Mouse (Mus musculus): ENCODE results near the gene Six4.
"Not testable (repeated sequence)": the region's sequence is repeated elsewhere in the genome, so short reads cannot be mapped to it uniquely, and the experiment has no call there.

The Six4 gene

DNA sequence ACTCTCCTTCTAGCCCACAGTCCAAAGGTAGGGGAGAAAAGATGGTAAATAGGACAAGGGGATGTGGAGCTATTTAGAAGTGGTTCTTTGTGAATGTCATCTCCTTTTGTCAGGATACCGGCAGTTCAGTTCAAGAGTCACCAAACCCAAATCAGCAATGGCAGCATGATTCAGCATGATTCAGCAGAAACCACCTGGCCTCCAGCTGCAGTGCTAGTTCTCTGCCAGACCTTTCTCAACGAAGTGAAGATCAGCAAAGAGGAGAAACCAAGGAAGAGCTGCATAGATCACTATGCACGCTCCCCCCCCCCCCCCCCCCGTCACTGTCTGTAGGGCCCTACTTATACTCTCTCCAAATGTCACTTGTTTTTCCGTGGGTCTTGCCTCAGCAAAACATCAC, 24.3 kb downstream of the Six4 start:
- no peak for DNase-seq (ENCODE audit: low read depth in 2 of 2, low spot score in 2 of 2)

DNA sequence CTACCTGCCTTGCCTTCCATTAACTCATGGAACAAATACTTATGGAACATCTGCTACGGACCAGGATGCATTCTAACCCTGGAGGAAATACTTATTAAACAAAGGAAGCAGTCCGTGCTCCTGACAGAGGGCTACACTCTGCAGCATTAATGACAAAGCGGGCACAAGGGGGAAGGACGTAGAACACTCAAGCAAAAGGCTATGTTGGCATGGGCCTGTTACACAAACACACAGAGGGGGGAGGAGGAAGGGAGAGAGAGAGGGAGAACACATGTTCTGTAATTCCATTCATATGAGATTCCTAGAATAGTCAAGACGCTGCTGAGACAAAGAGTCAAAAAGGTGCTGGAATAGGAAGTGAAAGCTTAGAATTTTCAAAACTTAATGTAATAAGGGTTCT, 24.8 kb downstream of the Six4 start:
- no peak for DNase-seq (ENCODE audit: low read depth in 2 of 2, low spot score in 2 of 2)

DNA sequence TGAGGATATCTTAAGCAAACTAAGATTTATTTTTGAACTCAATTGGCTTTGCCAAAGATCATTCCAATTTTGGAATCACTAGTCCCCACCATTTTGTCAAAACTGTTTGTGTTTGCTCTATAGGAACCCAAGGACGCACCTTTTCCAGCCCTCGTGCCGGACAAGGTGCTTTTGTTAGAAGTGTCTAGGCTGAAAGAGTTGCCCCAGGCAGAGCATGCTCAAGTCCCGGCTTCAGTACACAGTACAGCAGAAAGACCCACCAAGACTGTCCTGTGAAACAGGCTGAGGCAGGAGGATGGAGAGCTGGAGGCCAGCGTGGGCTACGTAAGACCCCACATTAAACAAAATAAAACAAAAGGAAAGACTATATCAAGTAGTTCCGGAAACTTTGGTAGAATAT, 26.2 kb downstream of the Six4 start:
- no peak for DNase-seq (ENCODE audit: low read depth in 2 of 2, low spot score in 2 of 2)

DNA sequence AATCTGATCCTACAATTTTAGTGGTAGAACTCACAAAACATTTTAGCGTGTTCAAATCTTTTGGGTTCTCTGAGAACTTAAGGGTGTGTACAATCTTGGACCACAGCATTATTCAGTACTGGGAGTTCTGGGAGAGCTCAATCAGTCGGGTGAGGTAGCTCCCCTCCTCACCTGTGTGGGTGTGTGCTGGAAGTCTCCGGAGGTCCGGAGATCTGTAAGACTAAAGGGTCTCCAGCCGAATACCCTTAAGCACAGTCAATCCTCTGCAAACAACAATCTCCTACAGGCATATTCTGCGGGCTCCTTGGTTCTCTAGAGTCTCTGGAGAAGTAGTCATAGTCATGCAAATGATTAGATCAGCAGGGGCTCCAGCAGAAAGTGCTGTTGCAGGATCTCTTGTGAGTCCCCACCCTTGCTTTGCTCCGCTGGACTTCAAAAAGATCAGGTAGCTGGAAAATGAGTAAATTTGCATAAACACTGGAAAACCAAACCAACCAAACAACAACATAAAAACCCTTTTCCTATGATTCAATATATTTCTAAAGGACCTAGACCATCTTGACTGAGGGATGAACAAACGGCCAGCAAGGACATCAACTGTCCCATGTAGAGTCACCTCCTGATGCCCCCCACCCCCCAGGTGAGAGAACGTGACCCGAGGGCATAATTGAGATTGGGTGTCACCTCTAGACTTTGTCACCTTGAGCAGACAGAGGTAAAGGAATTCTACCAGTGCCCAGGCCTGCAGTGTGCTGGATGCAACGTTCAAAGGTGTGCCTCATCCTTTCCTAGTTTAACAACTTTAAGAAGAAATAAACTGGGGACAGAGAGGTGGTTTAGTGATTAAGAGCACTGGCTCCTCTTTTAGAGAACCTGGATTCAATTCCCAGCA, 27.3 kb downstream of the Six4 start:
- DNase-seq (ENCODE audit: low read depth in 2 of 2, low spot score in 2 of 2): no peak

DNA sequence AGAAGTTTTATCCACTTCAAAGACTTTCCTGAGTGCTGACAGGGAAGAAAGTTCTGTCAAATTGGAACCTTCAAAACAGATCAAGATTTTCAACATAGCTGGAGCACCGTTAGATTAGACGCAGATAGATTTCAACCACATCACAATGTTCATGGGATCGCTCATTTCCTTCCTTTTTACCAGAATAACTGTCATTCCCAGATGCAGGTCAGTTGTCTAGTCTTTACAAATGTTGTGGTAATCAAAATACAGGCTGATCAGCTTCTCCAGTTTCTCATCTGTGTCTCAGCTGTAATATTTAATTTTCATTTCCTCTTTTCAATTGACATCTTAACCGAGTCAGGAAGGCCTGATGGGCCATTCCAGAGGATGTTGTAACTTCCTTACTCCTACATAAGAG, 29.5 kb downstream of the Six4 start:
- DNase-seq (ENCODE audit: low read depth in 2 of 2, low spot score in 2 of 2): no peak

DNA sequence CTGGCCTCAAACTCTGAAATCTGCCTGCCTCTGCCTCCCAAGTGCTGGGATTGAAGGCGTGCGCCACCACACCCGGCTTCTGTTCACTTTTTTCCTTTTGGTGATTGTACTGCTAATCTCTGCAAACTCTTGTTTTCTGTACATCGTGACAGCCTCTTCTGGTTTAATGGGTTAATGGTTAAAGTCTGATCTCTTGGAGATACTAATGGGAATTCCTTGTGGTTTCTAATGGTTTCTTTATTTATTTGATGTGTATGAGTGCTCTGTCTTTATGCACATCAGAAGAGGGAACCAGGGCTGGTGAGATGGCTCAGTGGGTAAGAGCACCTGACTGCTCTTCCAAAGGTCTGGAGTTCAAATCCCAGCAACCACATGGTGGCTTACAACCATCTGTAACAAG, 31.4 kb downstream of the Six4 start:
- not testable (repeated sequence) for DNase-seq (ENCODE audit: low read depth in 2 of 2, low spot score in 2 of 2)

DNA sequence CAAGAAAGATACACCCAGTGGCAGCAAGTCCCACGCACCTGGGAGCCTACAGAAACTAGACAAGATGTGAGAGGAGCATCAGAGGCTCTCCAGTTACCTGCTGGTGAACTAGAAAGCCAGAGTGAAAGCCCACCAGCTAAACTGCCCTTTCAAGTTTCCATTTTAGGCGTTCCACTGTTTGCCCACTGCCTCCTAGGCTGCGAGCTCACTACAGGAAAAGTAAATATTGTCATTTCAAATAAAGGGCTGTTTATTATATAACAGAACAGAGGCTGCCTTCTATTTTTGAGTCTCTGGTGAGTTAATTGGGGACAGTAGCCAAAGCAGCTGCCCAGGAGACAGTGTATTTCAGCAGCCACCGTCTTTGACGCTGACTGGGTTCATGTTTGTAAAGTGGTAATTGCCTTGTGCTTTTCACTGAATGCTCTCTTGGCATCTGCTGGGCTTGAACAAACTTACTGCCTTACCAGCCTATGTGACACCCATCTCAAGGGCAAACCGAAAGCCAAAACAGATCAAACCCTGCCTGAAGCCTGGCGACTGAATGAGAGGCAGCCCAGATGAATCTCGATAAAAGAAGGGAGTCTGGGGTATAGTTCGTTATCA, 52.3 kb downstream of the Six4 start:
- DNase-seq (ENCODE audit: low read depth in 2 of 2, low spot score in 2 of 2): no peak

DNA sequence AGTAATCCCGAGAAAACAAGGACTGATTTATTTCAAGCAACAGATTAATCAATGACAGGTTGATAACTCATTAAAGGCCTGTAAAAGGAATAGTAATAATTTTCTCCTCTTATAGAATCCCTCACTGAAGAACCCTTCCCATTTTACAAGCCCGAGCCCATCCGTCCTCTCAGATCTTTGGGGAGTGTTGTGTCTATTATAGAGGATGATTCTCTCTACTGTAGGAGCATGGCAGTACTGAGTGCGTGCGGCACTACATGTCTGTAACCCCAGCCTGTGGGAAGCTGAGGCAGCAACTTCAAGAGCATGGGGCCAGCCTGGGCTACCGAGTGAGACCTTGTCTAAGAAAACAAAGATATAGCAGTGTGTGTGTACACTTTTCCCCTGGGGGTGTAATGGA, 55.8 kb downstream of the Six4 start:
- DNase-seq (ENCODE audit: low read depth in 2 of 2, low spot score in 2 of 2): no peak

DNA sequence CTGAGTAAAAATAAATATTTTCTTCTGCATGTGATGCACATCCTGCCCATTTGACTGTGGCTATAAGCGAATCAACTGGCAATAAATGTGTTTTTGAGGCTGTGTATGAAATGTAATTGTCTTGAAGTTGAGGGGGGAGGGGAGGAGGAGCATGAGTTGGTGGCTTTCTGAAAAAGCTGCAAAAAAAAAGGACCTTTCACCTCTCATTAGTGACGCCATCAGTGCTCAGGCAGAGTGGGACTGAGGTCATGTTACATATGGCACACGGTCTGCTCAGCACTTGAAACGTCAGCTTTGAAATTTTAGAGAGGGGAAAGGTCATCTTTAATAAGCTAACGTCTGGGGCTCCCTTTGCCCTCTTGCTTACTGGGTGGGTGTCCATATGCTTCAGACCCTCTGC, 57.8 kb downstream of the Six4 start:
- DNase-seq (ENCODE audit: low read depth in 2 of 2, low spot score in 2 of 2): no peak

DNA sequence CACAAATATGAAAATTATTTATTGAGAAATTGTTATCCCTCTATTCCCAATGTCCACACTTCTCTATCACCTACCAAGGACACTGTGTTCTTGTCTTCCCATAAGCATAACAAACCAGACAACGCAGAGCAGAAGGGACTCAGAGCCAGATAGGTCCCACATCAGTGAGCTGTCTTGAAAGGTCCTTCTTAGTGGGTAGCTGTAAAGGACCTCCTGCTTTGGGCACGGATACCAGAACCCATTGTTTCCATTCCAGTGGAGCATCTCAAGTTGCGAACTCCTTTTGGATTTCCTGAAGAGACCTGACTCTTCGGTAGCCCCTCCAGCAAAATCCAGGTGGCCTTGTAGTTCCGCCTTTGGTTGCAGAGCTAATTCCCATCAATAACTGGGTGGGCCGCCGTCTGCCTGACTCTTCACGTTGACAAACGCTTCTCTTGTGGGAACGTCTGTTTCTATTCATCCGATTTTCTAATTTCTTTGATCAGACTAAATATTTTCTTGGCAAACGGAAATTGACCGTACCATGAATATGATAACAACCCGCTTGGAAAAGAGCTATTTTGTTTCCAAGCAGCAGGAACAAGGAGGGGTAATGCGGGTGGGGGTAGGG, 58.6 kb downstream of the Six4 start:
- no peak for DNase-seq (ENCODE audit: low read depth in 2 of 2, low spot score in 2 of 2)

DNA sequence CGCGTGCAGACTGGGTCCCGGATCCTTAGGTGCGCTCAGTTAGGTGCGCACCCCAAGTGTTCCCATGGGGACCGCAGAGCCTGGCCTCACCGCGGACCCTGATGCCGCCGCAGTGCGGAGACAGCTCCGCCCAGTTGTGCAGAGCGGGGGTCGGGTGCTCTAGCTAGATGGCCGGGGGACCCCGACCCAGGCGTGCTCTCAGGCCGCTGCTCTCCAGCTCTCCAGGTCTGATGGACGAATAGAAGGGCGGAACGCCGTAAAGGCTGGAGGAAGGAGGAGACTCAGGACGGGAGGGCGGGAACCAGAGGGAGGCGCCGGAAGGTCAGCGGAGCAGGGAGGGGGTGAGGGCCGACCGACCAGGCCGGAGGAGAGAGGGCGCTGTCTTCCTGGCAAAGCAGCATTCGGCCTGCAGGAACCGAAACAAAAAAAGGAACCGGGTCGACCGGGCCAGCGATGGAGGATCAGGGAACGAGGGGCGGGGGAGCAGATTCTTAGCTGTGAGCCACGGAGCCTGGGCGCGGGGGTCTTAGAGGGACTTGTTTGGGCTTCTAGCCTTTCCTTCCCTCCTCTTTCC, 59.5 kb downstream of the Six4 start, which contains the start of gene Six1:
TSS of gene Six1 (minus strand) at position 220 of the 574 bp plus-strand sequence.
- no peak for DNase-seq (ENCODE audit: low read depth in 2 of 2, low spot score in 2 of 2)

DNA sequence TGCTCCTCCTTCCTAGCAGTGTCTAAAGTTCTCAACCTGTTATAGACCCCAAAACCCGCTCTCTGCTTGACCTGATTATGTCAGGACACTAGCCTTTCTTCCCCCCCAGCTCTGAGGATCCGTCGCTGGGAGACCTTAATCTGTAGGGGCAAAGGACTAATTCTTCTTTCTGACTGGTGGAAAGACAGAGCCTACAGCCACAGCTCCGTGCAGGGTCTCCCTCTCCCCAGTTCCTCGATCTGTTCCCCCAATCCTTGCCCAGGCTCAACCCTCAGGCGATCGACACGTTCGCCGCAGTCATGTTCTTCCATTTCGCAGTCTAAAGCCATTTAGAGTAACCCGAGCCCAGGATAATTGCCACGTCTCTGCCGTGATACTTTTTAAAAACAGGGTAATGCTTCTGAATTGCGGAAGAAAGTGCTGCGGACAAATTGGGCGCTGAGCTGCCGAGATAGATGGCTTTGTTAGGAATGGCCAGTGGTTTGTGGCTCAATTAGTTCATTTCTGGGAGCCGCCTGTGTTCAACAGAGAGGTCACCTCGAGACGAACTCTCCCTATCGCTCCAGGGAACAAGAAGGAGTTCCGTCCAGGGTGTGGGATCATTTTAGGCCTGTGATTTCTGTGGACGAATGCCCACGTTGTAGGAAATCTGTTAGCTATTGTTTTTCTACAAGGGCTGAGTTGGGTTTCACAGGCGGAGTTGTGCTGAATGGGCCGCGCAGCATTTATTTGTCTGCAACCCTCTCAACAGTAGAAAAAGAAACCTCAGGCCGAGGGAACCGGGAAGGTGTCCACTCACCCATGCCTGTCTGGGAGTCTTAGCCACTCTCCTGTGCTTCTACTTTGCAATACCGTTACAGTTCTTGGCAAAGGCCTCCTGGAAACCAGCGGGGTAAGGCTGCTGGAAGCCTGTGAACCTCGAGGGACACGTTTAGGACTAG, 60.3 kb downstream of the Six4 start:
- DNase-seq (ENCODE audit: low read depth in 2 of 2, low spot score in 2 of 2): no peak

DNA sequence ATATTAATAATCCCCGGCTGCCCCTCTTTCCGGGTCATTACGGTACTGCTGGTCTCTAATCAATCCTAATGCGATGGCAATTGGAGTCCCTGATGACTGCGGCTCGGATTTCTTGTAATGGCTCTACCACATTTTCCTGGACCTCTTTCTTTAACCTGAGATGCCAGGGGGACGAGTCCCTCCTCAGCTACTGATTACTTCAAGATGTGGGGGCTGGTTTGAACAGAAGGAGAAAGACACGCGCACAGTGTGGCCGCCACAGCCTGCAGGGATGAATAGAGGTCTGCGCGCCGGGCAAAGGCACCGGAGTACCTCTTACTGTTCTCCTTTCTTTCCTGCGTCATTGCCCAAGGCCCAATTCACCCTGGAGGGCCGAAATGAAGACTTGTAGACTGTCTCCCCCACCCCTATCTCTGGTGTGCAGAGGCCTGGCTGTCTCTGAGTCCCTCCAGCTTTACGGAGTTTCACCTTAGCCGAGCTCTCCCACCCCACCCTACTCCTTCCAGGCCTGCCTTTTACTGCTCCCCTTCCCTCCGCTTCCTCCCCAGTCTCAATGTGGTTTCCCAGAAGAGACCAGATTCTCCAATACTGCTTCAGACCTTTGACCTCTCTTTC, 61.1 kb downstream of the Six4 start:
- DNase-seq (ENCODE audit: low read depth in 2 of 2, low spot score in 2 of 2): no peak

DNA sequence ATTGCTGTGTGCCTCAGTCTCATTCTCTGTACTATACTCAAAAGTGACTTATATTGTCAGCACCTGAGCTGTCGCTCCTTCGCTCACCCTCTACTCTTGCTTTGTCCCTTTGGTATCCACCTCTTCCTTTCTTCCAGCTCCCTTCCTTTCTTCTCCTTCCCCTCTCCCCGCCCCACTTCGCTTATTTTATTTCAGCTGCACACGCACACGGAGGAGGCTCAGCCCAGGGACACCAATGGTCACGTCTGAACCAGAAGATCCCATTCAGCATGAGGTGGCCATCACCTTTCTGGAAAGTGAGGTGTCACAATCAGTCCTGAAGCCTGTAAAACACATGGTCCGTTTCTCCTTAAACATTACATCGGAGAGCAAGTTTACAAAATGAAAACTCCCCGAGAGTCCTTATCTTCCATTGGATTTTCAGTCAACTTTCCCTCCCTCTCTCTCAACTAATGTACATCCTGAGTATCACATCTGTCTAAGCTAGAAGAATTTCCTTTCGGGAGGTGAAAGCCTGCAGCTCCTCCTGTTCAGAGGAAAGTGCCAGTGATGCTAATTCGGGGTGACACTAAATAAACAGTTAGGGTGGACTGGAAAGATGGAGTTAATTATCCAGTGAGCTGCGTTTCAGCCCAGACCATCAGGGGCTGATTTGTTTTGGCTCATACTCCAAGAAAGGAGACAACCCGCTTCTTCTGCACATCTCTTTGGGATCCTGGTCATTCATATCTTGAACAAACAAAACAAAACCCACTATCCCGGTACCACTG, 62.3 kb downstream of the Six4 start:
- no peak for DNase-seq (ENCODE audit: low read depth in 2 of 2, low spot score in 2 of 2)

DNA sequence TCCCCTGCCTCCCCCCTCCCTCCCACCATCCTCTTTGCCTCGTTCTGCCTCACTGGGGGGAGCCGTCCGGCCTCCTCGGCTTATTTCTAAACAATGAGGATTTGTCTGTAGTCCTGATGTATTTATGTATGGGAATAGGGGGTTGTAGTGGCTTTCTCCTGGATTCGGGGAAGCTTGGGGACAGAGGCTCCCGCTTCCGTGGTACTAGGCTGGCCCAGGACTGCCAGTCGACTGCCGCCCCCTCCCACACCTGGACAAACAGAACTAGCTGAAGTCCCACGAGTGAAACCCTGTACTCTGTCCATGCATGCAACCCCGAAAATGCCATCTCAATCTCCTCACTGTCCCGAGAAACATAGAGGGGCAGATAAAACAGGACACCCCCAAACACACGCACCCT, 63.0 kb downstream of the Six4 start:
- no peak for DNase-seq (ENCODE audit: low read depth in 2 of 2, low spot score in 2 of 2)
